Mouse (Mus musculus) kidney, adult 2 months (tissue): ENCODE measurements at regions not wholly inside any gene's neighbourhood (a gene's known extent, or its start where the extent isn't known, plus 50 kb on each side); places are given as distances from the start of the nearest gene placed in this dataset.

ENCODE experiments used
- DNase-seq: peaks from one replicate; pipeline ENCODE4 v3.0.0; 2021
- H3K27ac ChIP-seq: fragments of 200-500 bp; 2 replicates; pipeline ENCODE4 v1.5.1; 2012; ENCODE audit warnings: low read depth, low read length, control low read depth, inconsistent platforms; ENCODE audit not compliant: insufficient read depth
- H3K27me3 ChIP-seq: fragments of 200-500 bp; replicated peaks from 2 replicates; pipeline ENCODE4 v1.6.1; 2012; ENCODE audit warnings: mild to moderate bottlenecking, moderate library complexity, low read length, inconsistent platforms; ENCODE audit not compliant: control insufficient read depth, insufficient read depth
- H3K36me3 ChIP-seq: fragments of 200-500 bp; 2 replicates; pipeline ENCODE4 v1.6.1; 2012; ENCODE audit warnings: mild to moderate bottlenecking, moderate library complexity, low read length, inconsistent platforms; ENCODE audit not compliant: control insufficient read depth, insufficient read depth
- H3K4me1 ChIP-seq: fragments of 200-500 bp; 2 replicates; pipeline ENCODE4 v1.6.1; 2011; ENCODE audit warnings: low read length; ENCODE audit not compliant: control insufficient read depth, insufficient read depth
- H3K4me3 ChIP-seq: fragments of 200-500 bp; 2 replicates; pipeline ENCODE4 v1.5.1; 2011; ENCODE audit warnings: mild to moderate bottlenecking, low read depth, low read length, control low read depth; ENCODE audit not compliant: insufficient read depth
- CTCF ChIP-seq: fragments of 200-500 bp; conservative IDR thresholded peaks from 2 replicates; pipeline ENCODE4 v1.5.1; 2011; ENCODE audit warnings: low read depth, mild to moderate bottlenecking, control low read depth, low read length, moderate library complexity, mixed read lengths; ENCODE audit not compliant: insufficient read depth, insufficient read length
- POLR2A ChIP-seq: fragments of 200-500 bp; IDR thresholded peaks from one replicate; pipeline ENCODE4 v1.6.1; 2011; ENCODE audit warnings: low read depth, low read length, control low read depth
- WGBS: fragments of 180-500 bp; shearing (Covaris S2); methylation state at CpG from one replicate; pipeline ENCODE4 v1.1.7; 2018; 5-methylcytosine and 5-hydroxymethylcytosine counted together

DNA sequence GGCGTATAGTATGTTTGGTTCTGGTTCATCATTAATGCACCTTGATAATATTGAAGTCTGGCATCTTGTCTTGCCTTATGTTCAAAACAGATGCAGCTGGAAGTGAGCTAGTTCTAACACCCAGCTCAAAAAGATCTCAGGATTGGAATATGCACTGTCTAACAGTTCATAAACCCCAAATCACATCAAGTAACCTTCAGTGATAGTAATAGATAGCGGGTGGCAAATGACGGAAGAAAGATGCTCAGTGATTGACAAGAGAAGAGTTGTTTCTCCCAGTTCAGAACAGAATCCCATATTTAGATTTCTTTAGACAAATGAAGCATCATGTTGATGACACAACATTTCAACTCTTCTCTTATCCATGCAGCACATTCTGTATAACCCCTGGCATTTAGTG is 124.4 kb upstream of the Dio2 start:
- 89% methylated on average over 3 of the region's 3 CpGs for WGBS
- Histone ChIP-seq H3K27ac (no peak overlapping the region), H3K4me3 (no peak overlapping the region), H3K36me3 (no peaks in the 10 kb centered on the region), H3K4me1 (no peaks in the 10 kb centered on the region), H3K27me3 (no peaks in the 10 kb centered on the region)
- DNase-seq = no peak
- TF ChIP-seq CTCF (no peak), POLR2A (no peak)

DNA sequence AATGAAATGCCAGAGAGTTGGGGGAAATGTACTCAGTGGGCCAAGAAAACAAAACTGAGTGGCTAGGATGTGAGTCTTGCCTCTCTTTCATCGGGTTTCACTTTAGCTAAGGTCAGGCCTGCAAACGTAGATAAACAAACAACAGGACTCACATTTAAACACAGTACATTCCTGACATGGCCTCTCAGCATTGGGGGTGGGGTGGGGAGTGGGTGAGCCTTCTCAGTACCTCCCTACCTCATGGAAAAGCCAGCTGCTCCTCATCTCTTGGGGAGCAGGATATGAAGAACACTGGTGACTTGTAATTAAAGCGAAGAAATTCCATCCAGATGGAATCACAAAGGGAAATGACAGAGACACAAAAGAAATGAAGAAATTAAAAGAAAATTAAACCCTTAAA is 119.5 kb upstream of the Dio2 start:
- Histone ChIP-seq H3K27ac (no peak overlapping the region), H3K4me3 (no peak overlapping the region), H3K27me3 (no peaks in the 10 kb centered on the region), H3K4me1 (no peaks in the 10 kb centered on the region), H3K36me3 (no peaks in the 10 kb centered on the region)
- no peak for DNase-seq
- WGBS = 21% methylated on average over 3 of the region's 3 CpGs
- TF ChIP-seq CTCF (no peak), POLR2A (no peak)

DNA sequence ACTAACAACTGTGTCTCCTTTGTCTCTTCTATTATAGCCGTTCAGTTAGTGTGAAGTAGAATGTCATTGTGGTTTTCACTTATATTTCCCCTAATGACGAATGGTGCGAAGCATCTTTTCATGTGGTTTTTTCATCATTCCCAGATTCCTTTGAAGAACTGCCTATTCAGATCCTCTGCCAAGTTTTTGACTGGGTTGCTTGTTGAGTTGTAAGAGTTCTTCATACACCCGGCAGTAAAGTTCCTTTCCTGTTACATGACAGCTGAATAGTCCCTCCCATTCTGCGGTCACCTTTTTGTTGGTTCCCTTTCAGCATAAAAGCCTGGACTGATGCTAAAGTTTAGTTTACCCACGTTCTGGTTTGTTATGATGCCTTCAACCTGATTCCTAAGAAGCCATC is 72.4 kb upstream of the Dio2 start:
- WGBS = 68% methylated on average over 6 of the region's 6 CpGs
- no peak for TF ChIP-seq CTCF
- no peak for TF ChIP-seq POLR2A
- DNase-seq = no peak
- H3K4me1 ChIP-seq = no peaks in the 10 kb centered on the region
- H3K36me3 ChIP-seq = no peaks in the 10 kb centered on the region
- no peaks in the 10 kb centered on the region for H3K27me3 ChIP-seq
- H3K4me3 ChIP-seq = no peak overlapping the region
- no peak overlapping the region for H3K27ac ChIP-seq

DNA sequence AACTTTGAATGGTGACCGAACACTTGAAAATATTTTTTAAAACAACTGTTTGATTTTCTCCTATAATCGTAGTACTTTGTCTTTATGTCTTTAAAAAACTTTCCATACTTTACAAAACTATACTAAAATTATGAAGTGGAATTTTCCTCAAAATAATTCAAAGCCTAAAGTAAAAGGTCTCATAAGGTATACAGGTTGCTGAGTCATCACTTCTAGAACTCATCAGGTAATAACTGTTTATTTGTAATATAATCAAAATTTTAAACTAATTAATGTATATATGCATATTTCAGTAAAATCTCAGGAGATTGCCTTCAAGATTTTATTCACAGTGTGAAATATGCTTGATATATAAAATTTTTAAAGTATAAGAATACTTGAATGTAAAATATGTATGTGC is 52.3 kb upstream of the Dio2 start:
- 94% methylated on average over 2 of the region's 2 CpGs for WGBS
- no peaks in the 10 kb centered on the region for H3K27me3 ChIP-seq

More for the DNA sequence above, 52.3 kb upstream of the Dio2 start:
- TF ChIP-seq CTCF (no peak), POLR2A (no peak)
- no peaks in the 10 kb centered on the region for H3K4me1 ChIP-seq
- no peak for DNase-seq
- H3K4me3 ChIP-seq = no peak overlapping the region
- H3K27ac ChIP-seq = no peak overlapping the region
- H3K36me3 ChIP-seq = no peaks in the 10 kb centered on the region
